Mouse (Mus musculus) left cerebral cortex, adult 11 months (tissue): ENCODE measurements around the gene Frat1.

Experiments used
- DNase-seq: peaks from one replicate; pipeline ENCODE4 v3.0.0; 2022; ENCODE audit warnings: low spot score

Gene Frat1

GRCm38 (mm10) chr19:41816915-41817314 is 12.9 kb upstream of the Frat1 start:
- DNase-seq = no peak

- DNase-seq = no peak
These were observed 12.4 kb upstream of the Frat1 start for GRCm38 (mm10) chr19:41817325-41817724.

- no peak for DNase-seq
These were observed 11.0 kb upstream of the Frat1 start for GRCm38 (mm10) chr19:41818749-41819148.

- DNase-seq = no peak
These were observed 8.3 kb upstream of the Frat1 start for GRCm38 (mm10) chr19:41821436-41821835.

- DNase-seq = no peak
These were observed 7.2 kb upstream of the Frat1 start for GRCm38 (mm10) chr19:41822589-41822988.

- no peak for DNase-seq
These were observed 4.8 kb upstream of the Frat1 start for GRCm38 (mm10) chr19:41824950-41825349.

GRCm38 (mm10) chr19:41826529-41826928 is 3.2 kb upstream of the Frat1 start:
- no peak for DNase-seq

GRCm38 (mm10) chr19:41828941-41829340 is 829 bp upstream of the Frat1 start:
- no peak for DNase-seq

- no peak for DNase-seq
These were observed 599 bp downstream of the Frat1 start for GRCm38 (mm10) chr19:41830106-41831031.

GRCm38 (mm10) chr19:41831101-41831570 is 1.4 kb downstream of the Frat1 start:
- no peak for DNase-seq

GRCm38 (mm10) chr19:41831718-41832391 is 2.1 kb downstream of the Frat1 start:
- no peak for DNase-seq

GRCm38 (mm10) chr19:41832501-41833201 is 2.9 kb downstream of the Frat1 start:
- no peak for DNase-seq

GRCm38 (mm10) chr19:41835407-41835806 is 5.6 kb downstream of the Frat1 start:
- no peak for DNase-seq

- no peak for DNase-seq
These were observed 6.0 kb downstream of the Frat1 start for GRCm38 (mm10) chr19:41835816-41836215.

- DNase-seq = no peak
These were observed 6.9 kb downstream of the Frat1 start for GRCm38 (mm10) chr19:41836719-41837118.

- no peak for DNase-seq
These were observed 7.6 kb downstream of the Frat1 start for GRCm38 (mm10) chr19:41837194-41837916.

- no peak for DNase-seq
These were observed 8.1 kb downstream of the Frat1 start for GRCm38 (mm10) chr19:41837917-41838261.

GRCm38 (mm10) chr19:41838808-41839207 is 9.0 kb downstream of the Frat1 start:
- no peak for DNase-seq

GRCm38 (mm10) chr19:41839685-41840084 is 9.9 kb downstream of the Frat1 start:
- no peak for DNase-seq

GRCm38 (mm10) chr19:41841105-41841750 is 11.5 kb downstream of the Frat1 start:
- DNase-seq = no peak

- DNase-seq = no peak
These were observed 12.4 kb downstream of the Frat1 start for GRCm38 (mm10) chr19:41842196-41842595.
